Mouse (Mus musculus): ENCODE measurements around the gene Pdlim1.
A peak's percentile ranks its signal among the peaks of the same experiment; 100 is the strongest.

GRCm38 (mm10) chr19:40231825-40232541 lies 39.7 kb downstream of the Pdlim1 start:
- 0 out of 2 replicates have a peak, but pooled peaks have one; percentile 23 for TF ChIP-seq CTCF (IDR thresholded peaks at IDR 0.05; ENCODE audit: low read depth, low read length)
- TF ChIP-seq GATA2 (IDR thresholded peaks at IDR 0.05; ENCODE audit: borderline replicate concordance, low read depth, low read length), result no peak
- TF ChIP-seq GATA1 (IDR thresholded peaks at IDR 0.05; ENCODE audit: borderline replicate concordance, low read length), result no peak

All from G1E (cell line).